Mouse (Mus musculus) cortical plate, adult 2 months (tissue): ENCODE data around the gene Fam19a5.

Experiments used
- CTCF ChIP-seq: fragments of 200-500 bp; IDR thresholded peaks from 2 replicates; pipeline ENCODE4 v1.5.1; 2011; ENCODE audit warnings: mild to moderate bottlenecking, control low read depth, low read length; ENCODE audit not compliant: insufficient read depth; ENCODE audit errors: extremely low read depth
- POLR2A ChIP-seq: fragments of 200-500 bp; IDR thresholded peaks from 2 replicates; pipeline ENCODE4 v1.6.1; 2011; ENCODE audit warnings: mild to moderate bottlenecking, low read length, control low read depth; ENCODE audit not compliant: insufficient read depth; ENCODE audit errors: extremely low read depth

GRCm38 (mm10) chr15:87702821-87703220 lies 158.7 kb downstream of the Fam19a5 start:
- TF ChIP-seq CTCF: no peak
- TF ChIP-seq POLR2A: no peak
